8 mouse cellular contexts compared by ENCODE assay signal in genomic region chr7:116132078-116132477, GRCm38 (mm10). TPM values are rescaled to one million over a fixed set of nuclear protein-coding genes. Genes with fewer than 3 reads are reported as not detected.
DNase-seq lines count a peak whose midpoint lies in the region; TF ChIP-seq lines count a peak whose summit lies in the region.

No protein-coding gene starts in this region.

- TF ChIP-seq POLR2A in cerebellum, adult 2 months (IDR thresholded peaks at IDR 0.05; ENCODE audit: borderline replicate concordance, insufficient read depth, low read length), result no peak

- H3K27ac ChIP-seq in cerebellum, adult 2 months (ENCODE audit: insufficient read depth, low read length), result no peak overlapping the region
- H3K27ac ChIP-seq in hindbrain, embryonic 10.5 days, result peak overlapping the region; percentile 47

- no peaks in the 10 kb centered on the region for H3K9me3 ChIP-seq in hindbrain, embryonic 10.5 days

- no peak overlapping the region for H3K4me3 ChIP-seq in cerebellum, adult 2 months (replicated peaks; ENCODE audit: insufficient read depth, low read depth, low read length)
- no peak overlapping the region for H3K4me3 ChIP-seq in hindbrain, embryonic 10.5 days

- H3K27me3 ChIP-seq in cerebellum, adult 2 months (ENCODE audit: control insufficient read depth, insufficient read depth, low read length), result no peaks in the 10 kb centered on the region
- H3K27me3 ChIP-seq in hindbrain, embryonic 10.5 days (ENCODE audit: insufficient read depth, poor library complexity, severe bottlenecking), result no peaks in the 10 kb centered on the region

- H3K4me1 ChIP-seq in cerebellum, adult 2 months (ENCODE audit: control insufficient read depth, insufficient read depth, low read length), result no peaks in the 10 kb centered on the region
- H3K4me1 ChIP-seq in hindbrain, embryonic 10.5 days (replicated peaks), result peaks cover 6% of the 10 kb centered on the region

- WGBS in cerebellum, adult 2 months, result under 1% methylated on average over 5 of the region's 5 CpGs
- 5% methylated on average over 5 of the region's 5 CpGs for WGBS in hindbrain, embryonic 10.5 days

- H3K36me3 ChIP-seq in hindbrain, embryonic 10.5 days, result peaks cover 63% of the 10 kb centered on the region

- peak; percentile 82 for DNase-seq in NIH3T3 (ENCODE audit: low read depth)
- peak; percentile 73 to 80 for DNase-seq in cerebellum, adult 2 months
- DNase-seq in frontal cortex, adult 2 months (ENCODE audit: extremely low spot score in 1 of 2, low spot score in 1 of 2), result peak; percentile 62 to 92
- peak; percentile 79 for DNase-seq in hindbrain, embryonic 10.5 days (ENCODE audit: low spot score)
- DNase-seq in layer of hippocampus, adult 9-11 months, result peak; percentile 60
- peak; percentile 65 for DNase-seq in lung, postnatal 25 days (ENCODE audit: low spot score)
- DNase-seq in retina, postnatal 7 days (ENCODE audit: low read depth, low spot score), result peak; percentile 70
- DNase-seq in urinary bladder, postnatal 14 days (ENCODE audit: low spot score), result peak; percentile 81

- TF ChIP-seq CTCF in cerebellum, adult 2 months (IDR thresholded peaks at IDR 0.05; ENCODE audit: borderline replicate concordance, insufficient read depth, low read depth, low read length), result peak; percentile 89

RNA-seq across cellular contexts. Expression of gene Gm4353, which starts 47.6 kb away (rescaled TPM):
- polyA plus RNA-seq in cerebellum, adult 2 months (2012; rRNA removed), result 0.79 and 1.2 TPM in 2 replicates
- 0.44 and 0.74 TPM in 2 replicates for polyA plus RNA-seq in frontal cortex, adult 2 months (2012; rRNA removed)
- polyA plus RNA-seq in hindbrain, embryonic 10.5 days (2016; fragmentation: Nextera tagmentation; extraction: Ambion mirVana), result 0.71 and 0.90 TPM in 2 replicates
